Mouse (Mus musculus) myocyte (in vitro differentiated cells): Measurements from ENCODE around the gene Ppp1r37. TPM values are rescaled to one million over a fixed set of nuclear protein-coding genes. Genes with fewer than 3 reads are reported as not detected.

Experiments
- H3K27me3 ChIP-seq: one replicate; pipeline ENCODE4 v1.6.1; 2011; ENCODE audit not compliant: control insufficient read depth, insufficient read depth, insufficient read length
- H3K36me3 ChIP-seq: one replicate; pipeline ENCODE4 v1.6.1; 2011; ENCODE audit not compliant: control insufficient read depth, insufficient read depth
- H3K4me2 ChIP-seq: one replicate; pipeline ENCODE4 v1.6.1; 2011; ENCODE audit warnings: low read depth, control low read depth
- H3K4me3 ChIP-seq: one replicate; pipeline ENCODE4 v1.5.1; 2011; ENCODE audit warnings: mild to moderate bottlenecking, control low read depth, moderate library complexity
- H3K79me2 ChIP-seq: one replicate; pipeline ENCODE4 v1.6.1; 2011; ENCODE audit not compliant: control insufficient read depth, insufficient read depth
- H3ac ChIP-seq: one replicate; pipeline ENCODE4 v1.6.1; 2011; ENCODE audit not compliant: control insufficient read depth, insufficient read length
- CEBPB ChIP-seq: IDR thresholded peaks from 2 replicates; pipeline ENCODE4 v1.6.1; 2011; ENCODE audit warnings: mild to moderate bottlenecking, moderate library complexity; ENCODE audit not compliant: poor library complexity, insufficient read depth, severe bottlenecking
- E2F4 ChIP-seq: IDR thresholded peaks from one replicate; pipeline ENCODE4 v1.6.1; 2011; ENCODE audit warnings: mild to moderate bottlenecking, control low read depth, moderate library complexity; ENCODE audit not compliant: insufficient read depth
- MAX ChIP-seq: IDR thresholded peaks from one replicate; pipeline ENCODE4 v1.6.1; 2011; ENCODE audit warnings: low read depth, mild to moderate bottlenecking, control low read depth
- MYOD1 ChIP-seq, 3 experiments: IDR thresholded peaks; one replicate each; pipeline ENCODE4 v1.6.1; 2011; ENCODE audit warnings: control low read depth in 2 of 3, low read depth in 2 of 3, mild to moderate bottlenecking in 2 of 3, moderate library complexity in 1 of 3; ENCODE audit not compliant: insufficient read length in 2 of 3, control insufficient read depth in 1 of 3
- MYOG ChIP-seq, 3 experiments: IDR thresholded peaks; one replicate each; pipeline ENCODE4 v1.6.1; 2011; ENCODE audit warnings: control low read depth in 2 of 3, low read depth in 2 of 3, mild to moderate bottlenecking in 2 of 3; ENCODE audit not compliant: insufficient read length in 2 of 3, control insufficient read depth in 1 of 3, insufficient read depth in 1 of 3
- POLR2A ChIP-seq: IDR thresholded peaks from one replicate; pipeline ENCODE4 v1.6.1; 2011; ENCODE audit warnings: low read depth, mild to moderate bottlenecking, control low read depth, moderate library complexity; ENCODE audit not compliant: insufficient read length
- POLR2AphosphoS2 ChIP-seq: IDR thresholded peaks from one replicate; pipeline ENCODE4 v1.6.1; 2011; ENCODE audit warnings: low read depth, control low read depth; ENCODE audit not compliant: insufficient read length
- REST ChIP-seq: IDR thresholded peaks from one replicate; pipeline ENCODE4 v1.6.1; 2011; ENCODE audit warnings: mild to moderate bottlenecking, control low read depth, moderate library complexity; ENCODE audit not compliant: insufficient read depth, insufficient read length
- SRF ChIP-seq: IDR thresholded peaks from one replicate; pipeline ENCODE4 v1.6.1; 2011; ENCODE audit warnings: low read depth; ENCODE audit not compliant: control insufficient read depth, insufficient read length
- TCF12 ChIP-seq: IDR thresholded peaks from one replicate; pipeline ENCODE4 v1.6.1; 2011; ENCODE audit warnings: mild to moderate bottlenecking, control low read depth; ENCODE audit not compliant: poor library complexity, insufficient read depth, severe bottlenecking
- TCF3 ChIP-seq: IDR thresholded peaks from one replicate; pipeline ENCODE4 v1.6.1; 2011; ENCODE audit warnings: low read depth, control low read depth; ENCODE audit not compliant: insufficient read length
- USF1 ChIP-seq: IDR thresholded peaks from one replicate; pipeline ENCODE4 v1.6.1; 2011; ENCODE audit warnings: low read depth, mild to moderate bottlenecking, control low read depth, moderate library complexity
- polyA plus RNA-seq: library from polyadenylated mRNA; unstranded; fragments of >200 nt; fragmentation: generic; extraction: Trizol; gene quantifications from one replicate; pipeline ENCODE4 v1.2.1, GENCODE M21; 2012; ENCODE audit warnings: missing spikeins

Gene Ppp1r37
- polyA plus RNA-seq, 1 experiment, result 48.4 TPM

- TF ChIP-seq REST, result no peak
- Histone ChIP-seq H3K79me2 (no peaks in the 10 kb centered on the region), H3K27me3 (peaks cover 67% of the 10 kb centered on the region), H3K4me2 (no peak overlapping the region), H3ac (no peak overlapping the region), H3K36me3 (no peaks in the 10 kb centered on the region), H3K4me3 (no peak overlapping the region)
These were observed 71.1 kb downstream of the Ppp1r37 start for GRCm38 (mm10) chr7:19491731-19492130.

DNA sequence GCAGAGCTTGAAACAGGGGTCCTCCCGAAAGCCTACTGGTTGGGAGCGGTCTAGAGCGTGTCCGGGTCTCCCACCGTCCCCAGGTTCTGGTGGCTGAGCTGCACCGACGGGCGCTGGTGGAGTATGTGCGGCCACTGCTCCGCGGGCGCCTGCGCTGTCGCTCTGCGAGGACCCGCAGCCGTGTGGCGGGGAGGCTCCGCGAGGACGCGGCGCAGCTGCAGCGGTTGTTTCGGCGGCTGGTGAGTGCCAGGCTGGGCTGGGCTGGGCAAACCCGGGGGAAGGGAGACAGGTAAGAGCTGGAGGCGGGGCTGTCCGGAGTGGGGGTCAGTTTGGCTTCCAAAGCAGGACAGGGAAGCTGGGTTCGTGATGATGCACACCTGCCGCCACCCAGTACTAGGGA, 73.4 kb downstream of the Ppp1r37 start:
- Histone ChIP-seq H3K36me3 (no peaks in the 10 kb centered on the region), H3K4me2 (no peak overlapping the region), H3ac (no peak overlapping the region), H3K27me3 (peaks cover 59% of the 10 kb centered on the region), H3K4me3 (no peak overlapping the region), H3K79me2 (no peaks in the 10 kb centered on the region)
- TF ChIP-seq MYOG (IDR thresholded peaks at IDR 0.05; ENCODE audit: control insufficient read depth in 1 of 3, insufficient read depth in 1 of 3, insufficient read length in 2 of 3, low read depth in 2 of 3), result no peak
- TF ChIP-seq POLR2AphosphoS2, result no peak
- no peak for TF ChIP-seq SRF
- no peak for TF ChIP-seq TCF3
- no peak for TF ChIP-seq MAX
- no peak for TF ChIP-seq REST
- no peak for TF ChIP-seq E2F4
- TF ChIP-seq POLR2A, result no peak
- TF ChIP-seq MYOD1 (IDR thresholded peaks at IDR 0.05; ENCODE audit: control insufficient read depth in 1 of 3, insufficient read length in 2 of 3, low read depth in 2 of 3), result no peak
- no peak for TF ChIP-seq USF1
- TF ChIP-seq TCF12, result no peak
- no peak for TF ChIP-seq CEBPB

DNA sequence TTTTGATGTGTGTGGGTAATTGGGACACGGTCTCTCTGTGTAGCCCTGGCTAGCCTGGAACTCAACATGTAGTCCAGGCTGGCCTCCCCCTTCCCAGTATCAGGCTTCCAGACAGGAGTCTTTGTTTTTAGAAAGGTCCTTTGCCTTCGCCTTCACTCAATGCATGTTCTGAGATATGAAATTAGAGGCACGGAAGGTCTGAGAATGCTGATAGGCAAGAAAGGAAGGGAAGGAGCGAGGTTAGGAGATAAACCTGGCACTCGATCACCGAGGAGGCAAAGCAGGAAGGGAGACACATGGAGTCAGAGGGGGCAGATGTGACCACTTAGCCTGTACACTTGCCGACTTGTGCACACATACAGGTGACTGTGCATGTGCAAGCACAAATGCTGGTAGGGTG, 76.3 kb downstream of the Ppp1r37 start:
- H3K27me3 ChIP-seq, result peaks cover 54% of the 10 kb centered on the region
- TF ChIP-seq MYOG (IDR thresholded peaks at IDR 0.05; ENCODE audit: control insufficient read depth in 1 of 3, insufficient read depth in 1 of 3, insufficient read length in 2 of 3, low read depth in 2 of 3) (no peak), POLR2AphosphoS2 (no peak), POLR2A (no peak), USF1 (no peak)
- no peaks in the 10 kb centered on the region for H3K36me3 ChIP-seq

DNA sequence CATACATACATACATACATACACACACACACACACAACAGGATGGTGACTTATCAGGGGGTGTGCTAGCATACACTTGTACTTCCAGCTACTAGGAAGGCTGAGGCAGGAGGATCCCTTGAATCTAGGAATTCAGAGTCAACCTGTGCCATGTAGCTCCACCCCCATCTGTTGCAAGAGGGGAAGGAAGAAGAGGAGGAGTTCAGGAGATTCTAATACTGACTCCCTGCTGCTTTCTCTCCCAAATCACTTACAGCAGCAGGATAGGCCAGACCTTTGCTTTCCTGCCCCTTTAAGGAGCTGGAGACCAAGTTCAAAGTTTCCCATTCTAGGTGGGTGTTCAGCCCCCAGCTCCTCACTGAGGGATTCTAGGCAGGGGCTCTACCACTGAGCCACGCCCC, 77.4 kb downstream of the Ppp1r37 start:
- no peaks in the 10 kb centered on the region for H3K36me3 ChIP-seq
- no peak overlapping the region for H3K4me3 ChIP-seq
- H3K4me2 ChIP-seq, result no peak overlapping the region
- peaks cover 58% of the 10 kb centered on the region for H3K27me3 ChIP-seq
- no peak overlapping the region for H3ac ChIP-seq
- no peaks in the 10 kb centered on the region for H3K79me2 ChIP-seq
- TF ChIP-seq USF1, result no peak
- no peak for TF ChIP-seq SRF
- no peak for TF ChIP-seq POLR2AphosphoS2
- TF ChIP-seq TCF12, result no peak
- TF ChIP-seq MYOG (IDR thresholded peaks at IDR 0.05; ENCODE audit: control insufficient read depth in 1 of 3, insufficient read depth in 1 of 3, insufficient read length in 2 of 3, low read depth in 2 of 3), result no peak
- no peak for TF ChIP-seq TCF3
- no peak for TF ChIP-seq E2F4
- TF ChIP-seq MYOD1 (IDR thresholded peaks at IDR 0.05; ENCODE audit: control insufficient read depth in 1 of 3, insufficient read length in 2 of 3, low read depth in 2 of 3), result no peak
- TF ChIP-seq REST, result no peak
- no peak for TF ChIP-seq POLR2A
- no peak for TF ChIP-seq CEBPB
- no peak for TF ChIP-seq MAX

More for the DNA sequence above, 76.3 kb downstream of the Ppp1r37 start:
- Histone ChIP-seq H3K4me2 (no peak overlapping the region), H3K4me3 (no peak overlapping the region), H3ac (no peak overlapping the region), H3K79me2 (no peaks in the 10 kb centered on the region)

- H3K4me2 ChIP-seq, result no peak overlapping the region
- peaks cover 55% of the 10 kb centered on the region for H3K27me3 ChIP-seq
- H3K36me3 ChIP-seq, result no peaks in the 10 kb centered on the region
- H3ac ChIP-seq, result no peak overlapping the region
- TF ChIP-seq POLR2AphosphoS2, result no peak
- no peaks in the 10 kb centered on the region for H3K79me2 ChIP-seq
- H3K4me3 ChIP-seq, result no peak overlapping the region
These were observed 79.6 kb downstream of the Ppp1r37 start for GRCm38 (mm10) chr7:19483281-19483680.

Other genes starting within 250 kb of the Ppp1r37 start
- gene Ercc1, start 218.3 kb downstream of the Ppp1r37 start, polyA plus RNA-seq, result 83.1 TPM
- gene Cd3eap, start 203.6 kb downstream of the Ppp1r37 start, polyA plus RNA-seq, result 13.7 TPM
- 36.0 TPM for gene Ppp1r13l, start 203.3 kb downstream of the Ppp1r37 start, polyA plus RNA-seq
- gene Ercc2, start 181.1 kb downstream of the Ppp1r37 start, polyA plus RNA-seq, result 11.5 TPM
- gene Klc3, start 159.0 kb downstream of the Ppp1r37 start, polyA plus RNA-seq, result 3.5 TPM
- gene Ckm, start 158.3 kb downstream of the Ppp1r37 start, polyA plus RNA-seq, result 1,561 TPM
- gene Mark4, start 104.3 kb downstream of the Ppp1r37 start, polyA plus RNA-seq, result 18.2 TPM
- not detected for gene Exoc3l2, start 99.7 kb downstream of the Ppp1r37 start, polyA plus RNA-seq
- gene Bloc1s3, start 54.7 kb downstream of the Ppp1r37 start, polyA plus RNA-seq, result 7.8 TPM
- gene Trappc6a, start 54.7 kb downstream of the Ppp1r37 start, polyA plus RNA-seq, result 57.3 TPM
- 0.06 TPM for gene Nkpd1, start 45.2 kb downstream of the Ppp1r37 start, polyA plus RNA-seq
- gene Zfp296, start 14.2 kb upstream of the Ppp1r37 start, polyA plus RNA-seq, result 1.5 TPM
- gene Gemin7, start 14.5 kb upstream of the Ppp1r37 start, polyA plus RNA-seq, result 89.8 TPM
- 14.8 TPM for gene Clasrp, start 41.4 kb upstream of the Ppp1r37 start, polyA plus RNA-seq
- gene Relb, start 66.4 kb upstream of the Ppp1r37 start, polyA plus RNA-seq, result 25.7 TPM
- 126 TPM for gene Clptm1, start 102.0 kb upstream of the Ppp1r37 start, polyA plus RNA-seq
- gene Apoc2, start 114.9 kb upstream of the Ppp1r37 start, polyA plus RNA-seq, result not detected
- not detected for gene Gm44805, start 118.3 kb upstream of the Ppp1r37 start, polyA plus RNA-seq
- gene Apoc4, start 118.4 kb upstream of the Ppp1r37 start, polyA plus RNA-seq, result not detected
- gene Apoc1, start 129.6 kb upstream of the Ppp1r37 start, polyA plus RNA-seq, result not detected
- gene Apoe, start 136.1 kb upstream of the Ppp1r37 start, polyA plus RNA-seq, result 2.3 TPM
- gene Tomm40, start 152.4 kb upstream of the Ppp1r37 start, polyA plus RNA-seq, result 112 TPM
- 27.1 TPM for gene Nectin2, start 187.4 kb upstream of the Ppp1r37 start, polyA plus RNA-seq
- gene Bcam, start 207.9 kb upstream of the Ppp1r37 start, polyA plus RNA-seq, result 29.3 TPM
- gene Cblc, start 233.7 kb upstream of the Ppp1r37 start, polyA plus RNA-seq, result 0.90 TPM